In the genomic region with DNA sequence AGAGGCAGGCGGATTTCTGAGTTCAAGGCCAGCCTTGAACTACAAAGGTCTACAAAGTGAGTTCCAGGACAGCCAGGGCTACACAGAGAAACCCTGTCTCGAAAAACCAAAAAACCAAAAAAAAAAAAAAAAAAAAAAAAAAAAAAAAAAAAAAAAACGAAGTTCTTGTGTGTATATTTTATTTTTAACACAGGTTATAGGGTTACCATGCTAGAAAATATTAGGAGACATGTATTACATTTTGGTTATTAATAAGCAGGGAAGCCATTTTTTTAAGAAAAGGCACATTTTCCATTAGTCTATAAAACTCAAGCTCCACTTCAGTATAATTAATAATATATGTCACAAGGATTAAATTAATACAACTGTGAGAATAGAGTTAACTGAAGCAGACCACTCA, we compare ENCODE assay signal across 9 mouse cellular contexts. TPM values are rescaled to one million over a fixed set of nuclear protein-coding genes. Genes with fewer than 3 reads are reported as not detected.
A peak's percentile ranks its signal among the peaks of the same experiment; 100 is the strongest.
DNase-seq lines count a peak whose midpoint lies in the region; ATAC-seq lines count a peak whose summit lies in the region.
"Had no signal": no experiment of that assay in that cellular context is flagged by ENCODE, and none has a peak within 500 bp of the region (broad histone marks: within the 10 kb centered on the region; RNA-seq: fewer than 3 reads in every experiment).

No protein-coding gene starts in this region.

- ATAC-seq in liver, embryonic 11.5 days (replicated peaks; ENCODE audit: low FRiP score), result no peak
- ATAC-seq in forebrain, embryonic 11.5 days (replicated peaks; ENCODE audit: low FRiP score), result no peak
- ATAC-seq in limb, embryonic 11.5 days (ENCODE audit: insufficient number of reproducible peaks, low FRiP score, low TSS enrichment, low read depth), result no peak
- no peak for ATAC-seq in neural tube, embryonic 13.5 days (ENCODE audit: low read depth)
- ATAC-seq: Patski had no signal

- H3K27ac ChIP-seq in liver, embryonic 11.5 days (ENCODE audit: low read depth, low read length), result no peak overlapping the region
- H3K27ac ChIP-seq in forebrain, embryonic 11.5 days (ENCODE audit: low read depth, low read length), result no peak overlapping the region
- H3K27ac ChIP-seq in limb, embryonic 11.5 days (replicated peaks; ENCODE audit: low read depth, low read length), result no peak overlapping the region
- peak overlapping the region; percentile 100; the same call in 1 of the 2 replicates for H3K27ac ChIP-seq in neural tube, embryonic 13.5 days (replicated peaks)

- no peak overlapping the region for H3K9ac ChIP-seq in liver, embryonic 11.5 days (ENCODE audit: low read depth, low read length)
- H3K9ac ChIP-seq in forebrain, embryonic 11.5 days (ENCODE audit: low read length), result peak overlapping the region; percentile 96; the same call in 1 of the 2 replicates
- no peak overlapping the region for H3K9ac ChIP-seq in limb, embryonic 11.5 days (ENCODE audit: low read length)
- H3K9ac ChIP-seq in neural tube, embryonic 13.5 days, result peak overlapping the region; percentile 96

- H3K27me3 ChIP-seq in liver, embryonic 11.5 days (replicated peaks; ENCODE audit: control insufficient read depth, insufficient read depth, low read length), result no peaks in the 10 kb centered on the region
- no peaks in the 10 kb centered on the region for H3K27me3 ChIP-seq in forebrain, embryonic 11.5 days (ENCODE audit: control insufficient read depth, insufficient read depth, low read length)
- H3K27me3 ChIP-seq in limb, embryonic 11.5 days (ENCODE audit: control insufficient read depth, insufficient read depth, low read length), result no peaks in the 10 kb centered on the region
- no peaks in the 10 kb centered on the region for H3K27me3 ChIP-seq in neural tube, embryonic 13.5 days
- H3K27me3 ChIP-seq: Patski had no signal

- peak overlapping the region; percentile 88 for H3K4me2 ChIP-seq in liver, embryonic 11.5 days
- peak overlapping the region; percentile 64 for H3K4me2 ChIP-seq in forebrain, embryonic 11.5 days (ENCODE audit: low read depth, low read length, severe bottlenecking)
- H3K4me2 ChIP-seq in limb, embryonic 11.5 days (ENCODE audit: low read depth, severe bottlenecking), result peak overlapping the region; percentile 52; the same call in 1 of the 2 replicates
- peak overlapping the region; percentile 82 for H3K4me2 ChIP-seq in neural tube, embryonic 13.5 days

- H3K36me3 ChIP-seq in liver, embryonic 11.5 days (ENCODE audit: control insufficient read depth, insufficient read depth, low read length), result no peaks in the 10 kb centered on the region
- no peaks in the 10 kb centered on the region for H3K36me3 ChIP-seq in forebrain, embryonic 11.5 days (ENCODE audit: control insufficient read depth, insufficient read depth, low read length)
- no peaks in the 10 kb centered on the region for H3K36me3 ChIP-seq in limb, embryonic 11.5 days (ENCODE audit: control insufficient read depth, insufficient read depth, low read length)
- H3K36me3 ChIP-seq in neural tube, embryonic 13.5 days, result no peaks in the 10 kb centered on the region

- intact Hi-C loops in left cerebral cortex, postnatal 25 days (cut with DNase I), result no loop called here

- 67% methylated on average over 3 of the region's 3 CpGs for WGBS in liver, embryonic 11.5 days
- 82% methylated on average over 3 of the region's 3 CpGs for WGBS in forebrain, embryonic 11.5 days
- WGBS in limb, embryonic 11.5 days, result 86% methylated on average over 3 of the region's 3 CpGs
- 85% methylated on average over 3 of the region's 3 CpGs for WGBS in neural tube, embryonic 13.5 days

- no peaks in the 10 kb centered on the region for H3K9me3 ChIP-seq in liver, embryonic 11.5 days (ENCODE audit: control insufficient read depth, low read length)
- H3K9me3 ChIP-seq in forebrain, embryonic 11.5 days (ENCODE audit: control insufficient read depth, low read length), result no peaks in the 10 kb centered on the region
- H3K9me3 ChIP-seq in limb, embryonic 11.5 days (ENCODE audit: control insufficient read depth, low read length), result no peaks in the 10 kb centered on the region
- no peaks in the 10 kb centered on the region for H3K9me3 ChIP-seq in neural tube, embryonic 13.5 days

- peaks cover 9% of the 10 kb centered on the region for H3K4me1 ChIP-seq in liver, embryonic 11.5 days (replicated peaks; ENCODE audit: control insufficient read depth, insufficient read depth, low read length)
- peaks cover 5% of the 10 kb centered on the region; the same call in 1 of the 2 replicates for H3K4me1 ChIP-seq in forebrain, embryonic 11.5 days (replicated peaks; ENCODE audit: control insufficient read depth, insufficient read depth, low read length)
- peaks cover 4% of the 10 kb centered on the region; the same call in 1 of the 2 replicates for H3K4me1 ChIP-seq in limb, embryonic 11.5 days (ENCODE audit: control insufficient read depth, insufficient read depth, low read length)
- H3K4me1 ChIP-seq in neural tube, embryonic 13.5 days (replicated peaks), result peaks cover 57% of the 10 kb centered on the region

- DNase-seq in liver, embryonic 11.5 days (ENCODE audit: low spot score), result no peak
- DNase-seq in liver, result no peak
- no peak for DNase-seq in forebrain, embryonic 11.5 days (ENCODE audit: low spot score)
- DNase-seq in limb, embryonic 11.5 days (ENCODE audit: low spot score), result no peak
- DNase-seq in left cerebral cortex, postnatal 25 days (ENCODE audit: low spot score in 2 of 2), result no peak
- DNase-seq in frontal cortex, postnatal 25 days (ENCODE audit: low spot score in 2 of 2), result no peak
- DNase-seq: lung, postnatal 14 days had no signal

- peak overlapping the region; percentile 91 for H3K4me3 ChIP-seq in liver, embryonic 11.5 days (ENCODE audit: low read depth, low read length)
- peak overlapping the region; percentile 86 for H3K4me3 ChIP-seq in forebrain, embryonic 11.5 days (ENCODE audit: low read depth, low read length)
- H3K4me3 ChIP-seq in limb, embryonic 11.5 days (ENCODE audit: low read depth, low read length), result no peak overlapping the region
- peak overlapping the region; percentile 63 for H3K4me3 ChIP-seq in neural tube, embryonic 13.5 days

RNA-seq across cellular contexts. Expression of a gene that starts 2.0 kb away (rescaled TPM):
- polyA plus RNA-seq in liver, embryonic 11.5 days (2014; fragmentation: Nextera tagmentation; extraction: Ambion mirVana), result 17.5 and 18.6 TPM in 2 replicates
- 65.2 and 71.0 TPM in 2 replicates for polyA plus RNA-seq in forebrain, embryonic 11.5 days (2014; fragmentation: Nextera tagmentation; extraction: Ambion mirVana)
- polyA plus RNA-seq in limb, embryonic 11.5 days (2014; fragmentation: Nextera tagmentation; extraction: Ambion mirVana), result 35.6 and 40.1 TPM in 2 replicates
- 97.8 and 101 TPM in 2 replicates for polyA plus RNA-seq in neural tube, embryonic 13.5 days (2015; fragmentation: Nextera tagmentation; extraction: Ambion mirVana)
- total RNA-seq in left cerebral cortex, postnatal 25 days (2021), result 100 to 1,000 TPM; 100 TPM

RNA-seq across cellular contexts. Expression of a gene that starts 2.6 kb away (rescaled TPM):
- 9.4 and 11.7 TPM in 2 replicates for polyA plus RNA-seq in liver, embryonic 11.5 days (2014; fragmentation: Nextera tagmentation; extraction: Ambion mirVana)
- 19.8 and 21.1 TPM in 2 replicates for polyA plus RNA-seq in forebrain, embryonic 11.5 days (2014; fragmentation: Nextera tagmentation; extraction: Ambion mirVana)
- 13.1 and 14.6 TPM in 2 replicates for polyA plus RNA-seq in limb, embryonic 11.5 days (2014; fragmentation: Nextera tagmentation; extraction: Ambion mirVana)
- polyA plus RNA-seq in neural tube, embryonic 13.5 days (2015; fragmentation: Nextera tagmentation; extraction: Ambion mirVana), result 22.5 and 25.4 TPM in 2 replicates
- 10 to 100 TPM; 14.3 to 16.4 TPM for total RNA-seq in left cerebral cortex, postnatal 25 days (2021)

Comparison
In these comparisons a context has a peak if more than half of its experiments do, and no peak if none do; other contexts are left out.
1. H3K9ac ChIP-seq: peak in forebrain, embryonic 11.5 days (single experiment) and neural tube, embryonic 13.5 days (single experiment); none in liver, embryonic 11.5 days (single experiment) and limb, embryonic 11.5 days (single experiment).
2. Peak in every context shown above with its lines, with median percentiles within 50 percentile points of each other: H3K4me2 ChIP-seq.